Mouse (Mus musculus) kidney, adult 11 months (tissue): Measurements from ENCODE around the gene Stk38.
"Not testable (repeated sequence)": the region's sequence is repeated elsewhere in the genome, so short reads cannot be mapped to it uniquely, and the experiment has no call there.

Experiments used
- DNase-seq: peaks from one replicate; pipeline ENCODE4 v3.0.0; 2022

The Stk38 gene

DNA sequence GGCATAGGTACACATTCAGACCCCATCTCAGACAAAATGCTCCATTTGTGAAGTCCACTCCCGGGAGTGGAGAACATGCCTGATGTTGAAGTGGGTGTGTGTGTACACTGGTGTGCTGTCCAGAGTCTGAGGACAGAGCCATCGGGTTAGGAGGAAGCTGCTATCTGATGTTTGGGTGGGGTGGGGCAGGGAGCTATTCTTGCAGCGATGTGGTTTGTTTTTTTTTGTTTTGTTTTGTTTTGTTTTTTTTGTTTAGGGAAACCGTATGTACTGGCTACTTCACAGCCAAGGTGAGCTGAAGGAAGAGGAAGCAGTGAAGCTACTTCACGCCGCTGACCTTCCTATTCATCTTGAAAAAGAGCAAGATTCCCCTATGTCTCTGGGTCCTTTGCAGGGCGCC, 983 bp downstream of the Stk38 start:
- DNase-seq = no peak

DNA sequence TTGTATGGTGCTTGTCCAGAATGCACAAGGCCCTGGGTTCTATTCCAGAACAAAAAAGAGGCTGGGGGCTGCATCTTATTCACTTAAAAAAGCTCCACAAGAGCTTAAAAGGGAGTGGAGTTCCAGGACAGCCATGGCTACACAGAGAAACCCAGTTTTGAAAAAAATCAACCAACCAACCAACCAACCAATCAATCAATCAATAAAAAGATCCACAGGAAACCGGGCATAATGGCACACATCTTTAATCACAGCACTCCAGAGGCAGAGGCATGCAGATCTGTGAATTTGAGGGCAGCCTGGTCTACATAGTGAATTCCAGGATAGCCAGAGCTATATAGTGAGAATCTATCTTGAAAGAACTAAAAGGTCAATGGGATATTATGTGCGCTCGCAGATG, 2.8 kb downstream of the Stk38 start:
- DNase-seq = no peak

- DNase-seq = no peak
Observed at GRCm38 (mm10) chr17:29003740-29004139, 4.1 kb downstream of the Stk38 start.

- DNase-seq = no peak
Observed at GRCm38 (mm10) chr17:29000465-29000864, 7.3 kb downstream of the Stk38 start.

DNA sequence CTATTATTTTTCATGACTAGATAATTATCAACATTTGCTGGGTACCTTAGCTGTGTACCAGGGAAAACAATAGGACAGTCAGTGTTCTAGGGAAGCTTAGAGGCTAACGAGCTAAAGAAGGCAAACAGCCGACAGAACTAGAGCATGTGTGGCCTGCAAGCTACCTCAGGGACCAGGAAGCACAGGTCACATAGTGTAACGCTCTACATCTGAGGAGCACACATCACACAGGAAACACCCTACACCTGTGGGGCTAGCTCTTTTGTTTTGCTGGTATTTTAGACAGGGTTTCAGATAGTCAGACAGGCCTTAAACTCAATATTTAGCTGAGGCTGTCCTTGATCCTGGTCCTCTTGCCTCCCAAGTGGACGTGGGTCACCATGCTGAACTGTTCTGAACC, 13.2 kb downstream of the Stk38 start:
- no peak for DNase-seq

DNA sequence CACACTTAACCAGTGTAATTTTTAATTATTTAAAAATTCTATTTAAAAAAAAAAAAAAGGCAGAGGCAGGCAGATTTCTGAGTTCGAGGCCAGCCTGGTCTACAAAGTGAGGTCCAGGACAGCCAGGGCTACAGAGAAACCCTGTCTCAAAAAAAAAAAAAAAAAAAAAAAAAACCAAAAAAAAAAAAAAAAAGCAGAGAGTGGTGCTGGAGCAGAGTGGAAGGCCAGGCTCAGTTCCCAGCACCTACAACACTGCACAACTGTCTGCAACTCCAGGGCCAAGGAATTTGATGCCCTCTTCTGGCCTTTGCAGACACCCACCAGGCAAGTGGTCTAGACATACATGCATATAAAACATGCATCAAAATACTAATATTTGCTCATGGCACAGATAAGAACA, 14.8 kb downstream of the Stk38 start:
- DNase-seq = not testable (repeated sequence)

DNA sequence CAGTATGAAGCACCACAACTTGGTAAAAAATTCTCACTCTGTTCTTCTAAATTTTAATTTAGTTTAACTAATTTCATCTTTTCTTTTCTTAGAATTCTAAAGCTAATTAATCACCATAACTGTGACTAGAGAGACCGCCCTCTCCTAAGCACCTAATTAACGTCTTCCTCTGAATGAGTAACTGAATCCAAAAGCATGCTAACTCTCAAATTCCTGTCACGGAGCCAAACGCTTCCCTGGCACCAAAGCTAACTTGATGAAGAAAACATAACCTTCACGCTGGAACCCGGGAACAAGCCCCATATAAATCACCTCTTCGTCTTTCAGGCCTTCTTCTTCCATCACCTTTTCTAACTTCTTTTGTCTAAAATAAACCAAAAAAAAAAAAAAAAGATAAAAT, 15.7 kb downstream of the Stk38 start:
- DNase-seq = peak; percentile 68

GRCm38 (mm10) chr17:28991286-28991685, 16.5 kb downstream of the Stk38 start:
- DNase-seq = no peak

DNA sequence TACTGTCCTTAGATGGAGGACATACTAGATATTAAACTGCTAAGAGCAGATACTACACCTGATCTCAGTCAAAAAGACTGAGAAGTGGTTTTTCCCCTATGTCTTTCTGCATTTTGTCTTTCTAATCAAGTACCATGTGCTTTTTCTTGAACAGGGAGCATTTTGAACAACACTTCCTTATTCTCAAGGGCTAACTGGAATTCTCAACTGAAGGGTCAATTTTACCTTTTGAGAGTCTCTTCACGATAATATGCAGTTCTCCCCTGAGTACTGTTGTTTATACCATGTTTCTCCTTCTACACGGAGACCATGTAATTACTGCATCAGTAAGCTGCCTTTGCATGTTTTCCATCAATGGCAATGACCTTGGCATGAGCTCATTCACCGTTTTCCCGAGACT, 17.7 kb downstream of the Stk38 start:
- DNase-seq = no peak

DNA sequence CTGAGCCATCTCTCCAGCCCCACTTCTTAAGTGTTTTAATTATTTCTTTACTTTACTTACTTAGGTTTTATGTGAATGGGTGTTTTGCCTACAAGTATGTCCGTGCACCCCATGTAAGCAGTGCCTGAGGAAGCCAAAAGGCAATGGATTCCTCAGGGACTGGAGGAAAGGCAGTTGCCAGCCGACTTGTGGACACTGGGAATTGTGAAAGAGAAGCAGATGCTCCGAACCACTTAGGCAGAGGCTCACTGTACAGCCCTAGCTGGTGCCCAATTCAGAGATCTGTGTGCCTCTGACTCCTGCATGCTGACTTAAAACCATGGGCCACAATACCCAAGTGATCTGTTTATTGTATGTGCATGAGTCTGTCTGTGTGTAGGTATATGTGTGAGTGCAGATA, 18.8 kb downstream of the Stk38 start:
- DNase-seq = no peak

- DNase-seq = no peak
Observed at GRCm38 (mm10) chr17:28988291-28988690, 19.5 kb downstream of the Stk38 start.

- no peak for DNase-seq
Observed at GRCm38 (mm10) chr17:28987713-28988112, 20.1 kb downstream of the Stk38 start.

GRCm38 (mm10) chr17:28986833-28987232, 21.0 kb downstream of the Stk38 start:
- no peak for DNase-seq

- no peak for DNase-seq
Observed at GRCm38 (mm10) chr17:28984724-28985420, 22.9 kb downstream of the Stk38 start.

DNA sequence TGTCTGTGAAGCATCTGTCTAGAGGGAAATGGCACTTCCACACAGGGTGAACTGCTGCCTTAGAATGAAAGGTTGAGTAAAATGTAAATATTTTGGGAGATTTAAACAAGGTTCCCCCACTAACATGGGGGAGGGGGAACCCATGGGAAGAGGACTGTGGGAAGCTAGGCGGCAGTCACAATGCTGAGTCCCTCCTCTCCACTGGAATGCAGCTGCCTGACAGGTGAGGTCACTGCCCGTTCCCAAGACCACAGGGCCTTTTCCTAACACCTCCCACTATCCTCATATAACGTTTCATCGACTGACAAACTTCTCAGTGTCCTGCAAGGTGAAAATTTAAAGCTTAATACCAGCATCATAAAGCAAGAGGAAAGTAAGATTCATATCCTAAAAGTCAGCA, 25.2 kb downstream of the Stk38 start:
- DNase-seq = no peak

- DNase-seq = no peak
Observed at GRCm38 (mm10) chr17:28981081-28981480, 26.7 kb downstream of the Stk38 start.

DNA sequence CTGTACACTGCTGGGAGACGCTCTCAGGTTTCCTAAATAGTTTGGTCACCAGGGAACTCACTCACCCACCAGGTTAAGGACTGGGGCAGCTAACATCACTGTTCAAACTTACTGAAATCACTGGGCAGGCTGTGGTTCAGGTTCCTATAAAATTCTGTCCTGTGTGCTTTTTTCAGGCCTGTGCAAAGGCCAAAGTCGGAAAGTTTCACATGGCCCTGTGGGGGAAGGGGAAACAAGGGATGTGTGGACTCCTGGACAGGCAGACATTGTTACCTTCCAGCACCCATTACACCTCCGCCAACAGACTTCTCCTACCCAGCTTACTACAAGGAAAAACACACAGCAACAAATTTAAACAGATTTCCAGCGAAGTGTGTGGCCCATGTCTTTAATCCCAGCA, 28.7 kb downstream of the Stk38 start:
- peak; percentile 72 for DNase-seq

DNA sequence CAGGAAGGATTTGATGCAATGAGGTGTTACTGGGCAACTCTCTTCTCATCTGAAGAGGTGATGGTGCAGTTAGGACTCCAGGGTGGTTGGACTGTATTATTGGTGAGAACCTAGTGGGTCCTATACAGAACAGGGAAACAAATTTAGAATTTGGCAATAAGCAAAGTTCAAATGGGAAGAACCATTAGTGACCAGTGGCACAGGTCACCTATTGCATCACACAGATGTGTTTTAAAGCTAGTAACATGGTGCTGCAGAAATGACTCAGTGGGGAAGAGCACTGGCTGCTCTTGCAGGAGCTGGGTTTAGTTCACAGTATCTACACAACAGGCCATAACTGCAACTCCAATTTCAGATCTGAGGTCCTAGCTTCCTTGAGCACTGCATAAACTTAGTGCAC, 37.7 kb downstream of the Stk38 start:
- no peak for DNase-seq

DNA sequence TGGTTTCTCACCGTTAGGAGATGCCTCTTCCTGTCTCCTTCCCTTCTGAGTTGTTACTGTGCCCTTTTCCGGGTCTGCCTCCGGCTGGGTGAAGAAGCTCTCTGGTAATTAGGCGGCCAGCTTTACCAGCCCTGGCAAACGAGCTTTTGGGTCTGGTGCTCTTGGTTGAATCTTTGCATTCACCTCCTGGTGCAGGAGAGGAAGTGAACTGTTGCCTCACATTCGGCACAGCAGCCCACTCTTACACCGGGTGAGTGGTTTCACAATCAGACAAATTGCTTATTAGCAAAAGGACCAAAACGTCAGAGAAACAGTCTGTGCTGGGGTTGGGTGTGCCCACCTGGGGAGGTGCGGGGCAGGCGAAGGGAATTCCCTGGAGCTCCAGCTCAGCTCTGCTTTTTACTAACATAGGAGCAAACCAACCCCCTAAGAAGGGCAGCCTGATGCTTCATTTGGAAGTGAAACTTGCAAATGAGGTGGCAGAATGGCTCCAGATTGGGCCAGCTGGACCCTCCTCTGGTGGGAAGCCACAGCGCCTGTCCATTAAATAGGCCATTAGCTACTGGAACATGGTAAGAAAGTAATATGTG, 40.7 kb downstream of the Stk38 start:
- no peak for DNase-seq

DNA sequence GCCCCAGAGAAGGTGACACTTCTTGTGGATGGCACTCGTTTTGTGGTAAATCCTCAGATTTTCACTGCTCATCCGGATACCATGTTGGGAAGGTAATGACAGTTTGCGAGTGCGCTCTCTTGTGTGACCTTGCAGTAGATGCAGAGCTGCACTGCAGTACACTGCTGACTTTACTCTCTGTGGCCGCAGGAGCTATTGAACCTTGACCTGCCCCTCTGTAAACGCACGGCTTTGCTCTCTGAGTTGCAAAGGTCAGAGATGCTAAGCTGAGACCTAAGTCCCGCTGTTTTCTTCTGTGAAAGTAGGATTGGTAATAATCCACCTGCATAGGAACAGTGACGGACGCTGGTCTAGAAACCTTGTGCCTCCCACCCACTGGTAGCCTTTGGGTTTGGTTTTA, 46.2 kb downstream of the Stk38 start:
- peak; percentile 78 for DNase-seq

DNA sequence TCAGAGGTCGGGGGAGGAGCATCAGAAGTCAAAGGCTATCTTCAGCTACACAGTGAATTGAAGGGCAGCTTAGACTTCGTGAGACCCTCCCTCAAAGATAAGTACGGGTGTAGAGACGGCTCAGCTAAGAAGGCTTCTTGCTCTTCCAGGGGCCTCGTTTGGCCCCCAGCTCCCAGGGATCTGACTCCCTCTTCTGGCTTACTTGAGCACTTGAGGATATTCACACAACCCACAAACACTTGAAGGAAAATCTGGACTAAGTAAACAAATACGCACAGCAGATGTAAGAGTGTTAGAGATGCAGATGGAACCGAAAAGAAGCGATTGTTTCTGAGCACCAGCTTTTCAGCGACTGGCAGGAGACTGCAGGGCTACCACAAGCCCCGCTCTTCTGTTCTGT, 47.2 kb downstream of the Stk38 start:
- DNase-seq = no peak

GRCm38 (mm10) chr17:28954416-28954815, 53.4 kb downstream of the Stk38 start:
- DNase-seq = no peak

GRCm38 (mm10) chr17:28953251-28953650, 54.5 kb downstream of the Stk38 start:
- DNase-seq = no peak

DNA sequence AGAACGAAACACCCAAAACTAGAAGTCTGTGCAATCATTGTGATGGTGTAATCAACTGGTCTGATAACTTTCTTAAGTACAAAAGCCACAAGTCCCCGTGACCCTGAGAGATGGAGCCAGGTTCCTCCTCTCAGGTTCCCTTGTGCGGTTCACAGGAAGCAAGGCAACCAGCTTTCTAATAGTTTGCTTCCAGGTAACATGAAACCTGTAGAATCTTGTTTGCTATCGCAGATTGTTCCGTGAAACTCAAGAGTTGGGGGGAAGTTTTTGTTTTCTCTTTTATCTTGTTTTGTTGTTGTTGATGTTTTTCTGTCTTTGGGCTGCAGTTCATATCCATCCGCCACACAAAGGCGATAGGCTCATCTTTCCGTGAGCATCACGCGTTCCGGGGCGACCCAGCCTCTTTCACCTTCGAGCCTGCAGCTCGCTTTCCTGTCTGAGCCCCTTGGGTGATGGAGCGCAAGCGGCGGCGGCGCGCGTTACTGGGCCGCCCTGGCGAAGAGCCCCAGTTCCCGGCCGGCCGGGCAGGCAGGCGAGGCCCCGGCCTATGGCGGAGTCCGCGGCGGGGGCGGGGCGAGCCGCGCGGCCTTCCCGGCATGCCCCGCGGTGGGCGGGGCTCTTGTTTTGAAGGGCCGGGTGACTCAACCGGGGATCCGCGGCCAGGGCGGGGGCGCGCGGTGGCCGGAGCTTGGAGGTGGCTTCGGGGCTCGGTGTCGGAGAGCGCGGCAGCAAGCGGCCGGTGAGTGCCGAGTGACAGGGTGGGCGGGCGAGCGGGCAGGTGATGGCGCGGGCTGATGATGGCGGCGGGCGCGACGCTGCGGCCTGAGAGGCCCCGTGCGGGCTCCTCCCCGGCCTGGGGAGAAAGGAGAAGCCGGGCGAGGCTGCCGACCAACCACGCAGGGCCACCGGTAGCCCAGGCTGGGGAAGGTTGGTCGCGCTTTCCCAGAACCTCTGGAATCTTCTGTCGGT, 55.7 kb downstream of the Stk38 start, which contains the start of gene Kctd20:
TSS of gene Kctd20 (plus strand) at position 120 of the 969 bp plus-strand sequence.
- DNase-seq = peak; percentile 92
